Mouse (Mus musculus) monocyte, adult 2 months (primary cell): ENCODE data around the gene BC080695.
"Not testable (repeated sequence)": the region's sequence is repeated elsewhere in the genome, so short reads cannot be mapped to it uniquely, and the experiment has no call there.

Experiments
- DNase-seq, 2 experiments: peaks; one replicate each; pipeline ENCODE4 v3.0.0; 2022; ENCODE audit warnings: low spot score in 2 of 2, low read depth in 1 of 2

The BC080695 gene

DNA sequence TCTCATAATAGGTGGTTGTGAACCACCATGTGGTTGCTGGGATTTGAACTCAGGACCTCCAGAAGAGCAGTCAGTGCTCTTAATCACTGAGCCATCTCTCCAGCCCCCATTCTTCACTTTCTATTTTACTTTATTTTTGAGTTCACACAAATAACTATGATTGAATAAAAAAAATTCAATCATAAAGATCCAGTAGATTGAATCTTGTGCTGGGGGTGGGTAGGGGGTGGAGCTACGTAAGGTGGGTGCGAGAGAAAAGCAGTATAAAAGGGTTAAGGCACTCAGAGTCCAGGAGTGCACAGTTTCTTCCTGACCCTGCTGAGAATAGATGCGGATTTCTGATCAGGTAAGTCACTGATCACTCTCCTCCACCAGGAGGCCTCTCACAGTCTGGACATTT lies at the start of gene BC080695, which contains the start of gene Gm13057:
Gene BC080695, plus strand, starts transcription at position 301 of the 400 bp plus-strand sequence.
Gene Gm13057, plus strand, starts transcription at position 310 of the 400 bp plus-strand sequence.
- DNase-seq = not testable (repeated sequence)

DNA sequence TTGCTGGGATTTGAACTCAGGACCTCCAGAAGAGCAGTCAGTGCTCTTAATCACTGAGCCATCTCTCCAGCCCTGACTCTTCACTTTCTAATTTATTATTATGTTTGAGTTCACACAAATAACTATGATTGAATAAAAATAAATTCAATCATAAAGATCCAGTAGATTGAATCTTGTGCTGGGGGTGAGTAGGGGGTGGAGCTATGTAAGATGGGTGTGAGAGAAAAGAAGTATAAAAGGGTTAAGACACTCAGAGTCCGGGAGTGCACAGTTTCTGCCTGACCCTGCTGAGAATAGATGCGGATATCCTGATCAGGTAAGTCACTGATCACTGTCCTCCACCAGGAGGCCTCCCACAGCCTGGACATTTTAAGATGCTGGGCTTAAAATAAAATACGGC lies 40.5 kb upstream of the BC080695 start, which contains the start of gene Gm13043:
Gene Gm13043, plus strand, starts transcription at position 301 of the 400 bp plus-strand sequence.
- no peak for DNase-seq

DNA sequence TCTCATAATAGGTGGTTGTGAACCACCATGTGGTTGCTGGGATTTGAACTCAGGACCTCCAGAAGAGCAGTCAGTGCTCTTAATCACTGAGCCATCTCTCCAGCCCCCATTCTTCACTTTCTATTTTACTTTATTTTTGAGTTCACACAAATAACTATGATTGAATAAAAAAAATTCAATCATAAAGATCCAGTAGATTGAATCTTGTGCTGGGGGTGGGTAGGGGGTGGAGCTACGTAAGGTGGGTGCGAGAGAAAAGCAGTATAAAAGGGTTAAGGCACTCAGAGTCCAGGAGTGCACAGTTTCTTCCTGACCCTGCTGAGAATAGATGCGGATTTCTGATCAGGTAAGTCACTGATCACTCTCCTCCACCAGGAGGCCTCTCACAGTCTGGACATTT lies 15.8 kb upstream of the BC080695 start, which contains the start of gene Gm13040:
Gene Gm13040, plus strand, starts transcription at position 301 of the 400 bp plus-strand sequence.
- not testable (repeated sequence) for DNase-seq

DNA sequence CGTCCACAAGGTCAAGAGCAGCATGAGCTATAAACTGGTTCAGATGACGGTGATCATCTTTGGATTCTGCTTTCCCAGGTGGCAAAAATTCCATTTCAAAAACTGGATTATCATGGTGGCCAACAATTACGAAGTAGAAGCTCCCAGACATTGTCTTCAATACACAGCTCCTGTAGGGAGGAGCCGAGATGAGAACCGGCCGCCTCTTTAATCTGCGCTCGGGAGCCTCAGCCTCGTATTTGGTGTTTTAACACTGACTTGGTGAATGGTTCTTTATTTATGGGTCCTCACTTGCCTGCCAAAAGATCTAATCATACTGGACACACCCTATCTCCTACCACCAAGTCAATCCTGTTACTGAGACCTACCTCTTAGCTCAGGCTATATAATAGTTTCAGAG lies 60.4 kb downstream of the BC080695 start:
- not testable (repeated sequence) for DNase-seq

DNA sequence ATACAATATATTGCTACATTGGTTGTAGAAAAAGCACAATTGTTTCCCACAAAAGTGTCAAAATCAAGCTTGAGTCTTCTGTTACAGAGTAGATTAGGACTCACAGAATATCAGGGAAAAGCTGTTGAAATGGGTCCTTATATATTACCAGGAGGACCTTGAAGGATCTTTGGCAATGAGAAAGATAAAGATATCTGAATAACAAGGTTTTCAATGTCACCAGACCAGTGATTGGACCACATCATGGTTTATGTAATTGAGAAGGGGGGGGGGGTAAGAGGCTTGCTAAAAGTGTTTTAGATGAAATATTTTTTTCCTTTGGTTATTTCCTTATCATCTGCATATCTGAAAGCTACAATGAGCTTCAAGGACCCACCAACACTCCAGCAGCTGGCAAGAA lies 63.2 kb downstream of the BC080695 start, which contains the start of gene Gm13083:
Gene Gm13083, plus strand, starts transcription at position 301 of the 400 bp plus-strand sequence.
- not testable (repeated sequence) for DNase-seq

DNA sequence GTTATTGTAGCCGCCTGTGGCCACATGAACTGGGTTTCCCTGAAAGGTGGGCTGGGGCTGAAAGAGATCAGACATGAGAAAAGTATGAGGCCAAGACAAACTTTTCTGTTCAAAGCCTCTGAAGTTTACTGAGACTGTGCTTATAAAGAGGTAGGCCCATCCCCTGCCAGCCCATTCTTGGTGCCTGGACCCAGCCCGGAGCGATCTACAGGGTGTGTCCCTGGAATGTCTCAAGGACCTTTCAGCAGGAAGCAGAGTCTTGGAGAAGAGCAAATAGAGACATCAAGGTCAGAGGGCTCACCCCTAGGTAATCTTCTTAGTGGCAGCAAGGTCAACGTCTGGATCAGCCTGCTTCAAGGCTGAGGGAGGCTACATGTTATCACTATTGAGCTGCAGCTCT lies 66.6 kb downstream of the BC080695 start:
- not testable (repeated sequence) for DNase-seq
